Mouse (Mus musculus): ENCODE measurements around the gene Tmem59l.

DNA sequence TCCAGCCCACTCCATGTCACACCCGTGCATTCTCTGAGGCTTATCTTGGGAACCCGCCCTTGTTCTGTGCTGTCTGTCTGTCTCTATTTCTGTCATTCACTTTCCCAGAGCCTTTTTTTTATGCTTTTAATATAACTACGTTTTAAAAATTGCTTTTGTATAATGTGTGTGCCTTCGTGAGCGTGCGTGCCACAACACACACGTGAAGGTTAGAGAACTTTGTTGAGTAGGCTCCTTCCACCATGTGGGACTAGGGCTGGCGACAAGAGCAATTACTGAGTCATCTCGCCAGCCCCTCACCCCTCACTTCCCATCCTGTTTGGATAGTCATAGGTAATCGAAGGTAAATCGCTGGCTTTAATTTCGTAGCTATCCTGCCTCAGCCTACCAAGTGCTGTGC is 15.4 kb upstream of the Tmem59l start:
- TF ChIP-seq CTCF (IDR thresholded peaks at IDR 0.05; ENCODE audit: low read depth, low read length) = no peak
- no peak for TF ChIP-seq GATA1 (IDR thresholded peaks at IDR 0.05; ENCODE audit: borderline replicate concordance, low read length)
- TF ChIP-seq POLR2AphosphoS5 (IDR thresholded peaks at IDR 0.05; ENCODE audit: insufficient replicate concordance, low read depth, low read length) = no peak

Data from G1E (cell line).